Mouse (Mus musculus) liver, embryonic 13.5 days (tissue): Measurements from ENCODE around the gene Efr3b. TPM values are rescaled to one million over a fixed set of nuclear protein-coding genes. Genes with fewer than 3 reads are reported as not detected.

Source experiments
- ATAC-seq: fragments of 200-750 bp; cut with Nextera tagmentation; 2 replicates; pipeline ENCODE4 v1.8.0; 2017; ENCODE audit warnings: low read depth, mild to moderate bottlenecking, moderate number of reproducible peaks, moderate library complexity
- DNase-seq: peaks from one replicate; pipeline ENCODE4 v3.0.0; 2022
- H3K27ac ChIP-seq: fragments of 300-500 bp; sonication (generic); 2 replicates; pipeline ENCODE4 v1.5.1; 2015; ENCODE audit warnings: moderate library complexity, mild to moderate bottlenecking, inconsistent platforms
- H3K27me3 ChIP-seq: fragments of 300-500 bp; sonication (generic); 2 replicates; pipeline ENCODE4 v1.6.1; 2015; ENCODE audit warnings: mild to moderate bottlenecking, inconsistent platforms
- H3K36me3 ChIP-seq: fragments of 300-500 bp; sonication (generic); 2 replicates; pipeline ENCODE4 v1.6.1; 2015; ENCODE audit warnings: mild to moderate bottlenecking, inconsistent platforms
- H3K4me1 ChIP-seq: fragments of 300-500 bp; sonication (generic); replicated peaks from 2 replicates; pipeline ENCODE4 v1.6.1; 2015; ENCODE audit warnings: inconsistent platforms
- H3K4me2 ChIP-seq: fragments of 300-500 bp; sonication (generic); 2 replicates; pipeline ENCODE4 v1.6.1; 2015; ENCODE audit warnings: inconsistent platforms, mild to moderate bottlenecking, moderate library complexity
- H3K4me3 ChIP-seq: fragments of 300-500 bp; sonication (generic); replicated peaks from 2 replicates; pipeline ENCODE4 v1.5.1; 2015; ENCODE audit warnings: mild to moderate bottlenecking, inconsistent platforms
- H3K9ac ChIP-seq: fragments of 300-500 bp; sonication (generic); 2 replicates; pipeline ENCODE4 v1.6.1; 2015; ENCODE audit warnings: mild to moderate bottlenecking, inconsistent platforms
- H3K9me3 ChIP-seq: fragments of 300-500 bp; sonication (generic); replicated peaks from 2 replicates; pipeline ENCODE4 v1.6.1; 2016; ENCODE audit warnings: inconsistent platforms
- WGBS: fragments of 180-500 bp; shearing (Covaris S2); methylation state at CpG from one replicate; pipeline ENCODE4 v1.1.7; 2015; ENCODE audit not compliant: insufficient replicate concordance; 5-methylcytosine and 5-hydroxymethylcytosine counted together
- polyA plus RNA-seq: library from polyadenylated mRNA; unstranded; fragments of >200 nt; fragmentation: Nextera tagmentation; extraction: Ambion mirVana; gene quantifications from 2 replicates; pipeline ENCODE4 v1.2.1, GENCODE M21; 2015

Efr3b gene
- polyA plus RNA-seq, 1 experiment from 2014 or later = 0.13 TPM

GRCm38 (mm10) chr12:4065944-4066343 lies 27.2 kb upstream of the Efr3b start:
- whole genome bisulfite sequencing = 25% methylated on average over 8 of the region's 8 CpGs
- DNase-seq (peak; percentile 9), ATAC-seq (peak; percentile 82)
- no peak overlapping the region for H3K9ac ChIP-seq
- peaks cover 25% of the 10 kb centered on the region for H3K4me1 ChIP-seq
- H3K27ac ChIP-seq = no peak overlapping the region
- peak overlapping the region; percentile 23; the same call in 1 of the 2 replicates for H3K4me2 ChIP-seq
- H3K4me3 ChIP-seq = no peak overlapping the region
- no peaks in the 10 kb centered on the region for H3K9me3 ChIP-seq
- H3K36me3 ChIP-seq = no peaks in the 10 kb centered on the region
- H3K27me3 ChIP-seq = no peaks in the 10 kb centered on the region; the same call in 1 of the 2 replicates

GRCm38 (mm10) chr12:4065498-4065897 lies 26.8 kb upstream of the Efr3b start:
- no peak for DNase-seq
- no peak overlapping the region for H3K9ac ChIP-seq
- H3K27me3 ChIP-seq = no peaks in the 10 kb centered on the region; the same call in 1 of the 2 replicates
- H3K4me2 ChIP-seq = peak overlapping the region; percentile 23; the same call in 1 of the 2 replicates
- H3K4me1 ChIP-seq = peaks cover 25% of the 10 kb centered on the region
- no peaks in the 10 kb centered on the region for H3K36me3 ChIP-seq
- no peak overlapping the region for H3K4me3 ChIP-seq
- ATAC-seq = peak; percentile 43; the same call in 1 of the 2 replicates
- no peaks in the 10 kb centered on the region for H3K9me3 ChIP-seq
- WGBS = 76% methylated on average over 2 of the region's 2 CpGs
- H3K27ac ChIP-seq = no peak overlapping the region

GRCm38 (mm10) chr12:4059683-4060082 lies 21.0 kb upstream of the Efr3b start:
- no peak for DNase-seq
- WGBS = 68% methylated on average over 4 of the region's 4 CpGs
- peaks cover 5% of the 10 kb centered on the region for H3K4me1 ChIP-seq
- H3K36me3 ChIP-seq = no peaks in the 10 kb centered on the region
- H3K9ac ChIP-seq = no peak overlapping the region
- H3K27me3 ChIP-seq = no peaks in the 10 kb centered on the region
- no peak overlapping the region for H3K4me2 ChIP-seq
- no peaks in the 10 kb centered on the region for H3K9me3 ChIP-seq
- H3K4me3 ChIP-seq = no peak overlapping the region
- no peak for ATAC-seq
- no peak overlapping the region for H3K27ac ChIP-seq

GRCm38 (mm10) chr12:4058321-4058720 lies 19.6 kb upstream of the Efr3b start:
- Histone ChIP-seq H3K27ac (no peak overlapping the region), H3K4me3 (no peak overlapping the region), H3K27me3 (peaks cover 7% of the 10 kb centered on the region; the same call in 1 of the 2 replicates), H3K36me3 (no peaks in the 10 kb centered on the region), H3K4me1 (no peaks in the 10 kb centered on the region), H3K4me2 (no peak overlapping the region), H3K9ac (no peak overlapping the region), H3K9me3 (no peaks in the 10 kb centered on the region)
- ATAC-seq (no peak), DNase-seq (no peak)
- 63% methylated on average over 9 of the region's 9 CpGs for WGBS

- H3K4me2 ChIP-seq = no peak overlapping the region
- WGBS = 28% methylated on average over 4 of the region's 4 CpGs
These were observed 16.1 kb upstream of the Efr3b start for GRCm38 (mm10) chr12:4054845-4055244.

GRCm38 (mm10) chr12:4053643-4054042 lies 14.9 kb upstream of the Efr3b start:
- peaks cover 7% of the 10 kb centered on the region; the same call in 1 of the 2 replicates for H3K27me3 ChIP-seq
- no peaks in the 10 kb centered on the region for H3K9me3 ChIP-seq
- H3K4me2 ChIP-seq = no peak overlapping the region
- no peak overlapping the region for H3K9ac ChIP-seq
- H3K4me3 ChIP-seq = no peak overlapping the region
- H3K4me1 ChIP-seq = no peaks in the 10 kb centered on the region
- no peaks in the 10 kb centered on the region for H3K36me3 ChIP-seq
- DNase-seq (no peak), ATAC-seq (no peak)
- 27% methylated on average over 3 of the region's 3 CpGs for WGBS
- H3K27ac ChIP-seq = no peak overlapping the region

More at GRCm38 (mm10) chr12:4054845-4055244, 16.1 kb upstream of the Efr3b start:
- H3K27ac ChIP-seq = no peak overlapping the region
- no peak overlapping the region for H3K4me3 ChIP-seq
- peaks cover 7% of the 10 kb centered on the region; the same call in 1 of the 2 replicates for H3K27me3 ChIP-seq
- DNase-seq (no peak), ATAC-seq (no peak)
- H3K9me3 ChIP-seq = no peaks in the 10 kb centered on the region
- H3K9ac ChIP-seq = no peak overlapping the region
- no peaks in the 10 kb centered on the region for H3K4me1 ChIP-seq
- H3K36me3 ChIP-seq = no peaks in the 10 kb centered on the region

GRCm38 (mm10) chr12:4050861-4051425 lies 12.2 kb upstream of the Efr3b start:
- 49% methylated on average over 9 of the region's 9 CpGs for WGBS

GRCm38 (mm10) chr12:4048031-4048430 lies 9.3 kb upstream of the Efr3b start:
- no peaks in the 10 kb centered on the region for H3K27me3 ChIP-seq
- H3K36me3 ChIP-seq = no peaks in the 10 kb centered on the region
- ATAC-seq = no peak
- H3K4me3 ChIP-seq = no peak overlapping the region
- 38% methylated on average over 6 of the region's 6 CpGs for WGBS
- H3K4me2 ChIP-seq = no peak overlapping the region
- no peaks in the 10 kb centered on the region for H3K4me1 ChIP-seq
- no peak overlapping the region for H3K27ac ChIP-seq
- no peaks in the 10 kb centered on the region for H3K9me3 ChIP-seq
- H3K9ac ChIP-seq = no peak overlapping the region
- no peak for DNase-seq

More at GRCm38 (mm10) chr12:4050861-4051425, 12.2 kb upstream of the Efr3b start:
- Histone ChIP-seq H3K9me3 (no peaks in the 10 kb centered on the region), H3K27me3 (peaks cover 7% of the 10 kb centered on the region; the same call in 1 of the 2 replicates), H3K9ac (no peak overlapping the region), H3K36me3 (no peaks in the 10 kb centered on the region), H3K4me1 (no peaks in the 10 kb centered on the region), H3K4me2 (no peak overlapping the region), H3K4me3 (no peak overlapping the region), H3K27ac (no peak overlapping the region)
- ATAC-seq (no peak), DNase-seq (no peak)

GRCm38 (mm10) chr12:4045992-4046391 lies 7.3 kb upstream of the Efr3b start:
- Histone ChIP-seq H3K27me3 (peaks cover 10% of the 10 kb centered on the region), H3K4me2 (no peak overlapping the region), H3K36me3 (no peaks in the 10 kb centered on the region), H3K27ac (no peak overlapping the region), H3K9me3 (no peaks in the 10 kb centered on the region), H3K4me1 (no peaks in the 10 kb centered on the region), H3K9ac (no peak overlapping the region), H3K4me3 (no peak overlapping the region)
- 13% methylated on average over 1 of the region's 1 CpGs for WGBS
- no peak for DNase-seq
- ATAC-seq = no peak

- H3K4me2 ChIP-seq = no peak overlapping the region
- 54% methylated on average over 5 of the region's 5 CpGs for WGBS
- DNase-seq (no peak), ATAC-seq (no peak)
- peaks cover 12% of the 10 kb centered on the region for H3K4me1 ChIP-seq
- no peak overlapping the region for H3K9ac ChIP-seq
- H3K36me3 ChIP-seq = no peaks in the 10 kb centered on the region
- H3K27ac ChIP-seq = no peak overlapping the region
- H3K9me3 ChIP-seq = no peaks in the 10 kb centered on the region
- H3K27me3 ChIP-seq = peaks cover 46% of the 10 kb centered on the region
- H3K4me3 ChIP-seq = no peak overlapping the region
These were observed 3.7 kb upstream of the Efr3b start for GRCm38 (mm10) chr12:4042411-4042810.

GRCm38 (mm10) chr12:4039046-4039445 lies 331 bp upstream of the Efr3b start:
- DNase-seq (no peak), ATAC-seq (no peak)
- Histone ChIP-seq H3K36me3 (no peaks in the 10 kb centered on the region), H3K27ac (no peak overlapping the region), H3K4me3 (peak overlapping the region; percentile 58), H3K4me1 (peaks cover 12% of the 10 kb centered on the region), H3K27me3 (peaks cover 78% of the 10 kb centered on the region), H3K4me2 (peak overlapping the region; percentile 77), H3K9me3 (no peaks in the 10 kb centered on the region), H3K9ac (no peak overlapping the region)
- WGBS = 4% methylated on average over 13 of the region's 13 CpGs

- no peak overlapping the region for H3K27ac ChIP-seq
- no peak for DNase-seq
- 33% methylated on average over 5 of the region's 5 CpGs for WGBS
- no peaks in the 10 kb centered on the region for H3K36me3 ChIP-seq
- H3K4me1 ChIP-seq = peaks cover 12% of the 10 kb centered on the region
- no peak for ATAC-seq
- no peak overlapping the region for H3K4me2 ChIP-seq
- no peak overlapping the region for H3K4me3 ChIP-seq
- H3K9me3 ChIP-seq = no peaks in the 10 kb centered on the region
- no peak overlapping the region for H3K9ac ChIP-seq
- peaks cover 78% of the 10 kb centered on the region for H3K27me3 ChIP-seq
These were observed 1.2 kb downstream of the Efr3b start for GRCm38 (mm10) chr12:4037511-4037910.
